Mouse (Mus musculus) heart, adult 2 months (tissue): ENCODE results near the gene D10Jhu81e.

Source experiments
- CTCF ChIP-seq: fragments of 200-600 bp; IDR thresholded peaks from 2 replicates; pipeline ENCODE4 v1.8.1; 2022; ENCODE audit warnings: antibody characterized with exemption, mild to moderate bottlenecking, moderate library complexity
- EP300 ChIP-seq: fragments of 200-500 bp; IDR thresholded peaks from 2 replicates; pipeline ENCODE4 v1.6.1; 2011; ENCODE audit warnings: low read depth, low read length, control low read depth; ENCODE audit not compliant: insufficient read depth
- POLR2A ChIP-seq: fragments of 200-500 bp; IDR thresholded peaks from 2 replicates; pipeline ENCODE4 v1.6.1; 2011; ENCODE audit warnings: mild to moderate bottlenecking, low read depth, low read length, control low read depth; ENCODE audit not compliant: insufficient read depth

DNA sequence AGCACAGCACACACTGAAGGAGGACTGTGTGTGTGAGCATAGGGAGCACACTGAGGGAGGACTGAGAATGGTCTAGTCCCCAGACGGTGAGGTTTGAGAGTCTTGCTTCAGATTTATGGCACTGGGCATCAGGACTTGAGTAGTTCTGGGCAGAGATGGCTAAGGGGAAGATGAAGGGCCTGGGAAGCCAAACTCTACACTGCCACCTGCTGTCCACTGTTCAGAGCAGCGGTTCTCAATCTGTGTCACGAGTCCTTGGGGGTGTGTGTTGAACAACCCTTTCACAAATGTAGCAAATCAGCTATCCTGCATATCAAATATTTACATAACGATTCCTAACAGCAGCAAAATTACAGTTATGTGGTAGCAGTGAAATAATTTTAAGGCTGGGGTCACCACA lies 5.7 kb downstream of the D10Jhu81e start:
- TF ChIP-seq CTCF (peak; percentile 89), EP300 (no peak), POLR2A (no peak)
